In the genomic region with DNA sequence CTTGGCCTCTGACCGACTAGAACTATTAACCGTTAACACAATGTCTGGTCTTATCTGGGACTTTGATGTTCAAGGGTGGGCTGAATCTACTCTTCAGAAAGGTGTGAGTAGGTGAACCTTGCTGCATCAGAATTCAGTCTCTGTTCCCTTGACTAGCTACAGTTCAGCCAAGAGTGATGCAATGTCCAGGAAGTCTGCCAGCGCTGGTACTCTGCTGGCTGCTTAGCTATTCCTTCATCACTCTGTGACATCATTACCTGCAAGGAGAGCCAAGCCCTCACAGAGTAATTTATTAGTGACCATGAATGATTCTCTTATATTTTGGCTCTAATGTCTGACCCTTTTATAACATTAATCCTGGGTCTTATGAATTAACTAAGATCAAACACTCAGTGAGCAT, we compare ENCODE assay signal across 11 mouse cellular contexts.
DNase-seq lines count a peak whose midpoint lies in the region; ATAC-seq and TF ChIP-seq lines count a peak whose summit lies in the region.
"Had no signal": no experiment of that assay in that cellular context is flagged by ENCODE, and none has a peak within 500 bp of the region (broad histone marks: within the 10 kb centered on the region; RNA-seq: fewer than 3 reads in every experiment).

No protein-coding gene starts in this region.

- TF ChIP-seq CTCF in cerebellum, adult 2 months (IDR thresholded peaks at IDR 0.05; ENCODE audit: borderline replicate concordance, insufficient read depth, low read depth, low read length), result no peak

- no peak overlapping the region for H3K4me3 ChIP-seq in cerebellum, adult 2 months (replicated peaks; ENCODE audit: insufficient read depth, low read depth, low read length)
- H3K4me3 ChIP-seq in kidney, embryonic 16.5 days (ENCODE audit: low read length), result no peak overlapping the region
- no peak overlapping the region for H3K4me3 ChIP-seq in liver, embryonic 11.5 days (ENCODE audit: low read depth, low read length)
- H3K4me3 ChIP-seq: hindbrain, embryonic 10.5 days; limb, embryonic 15.5 days had no signal

- DNase-seq in cerebellum, adult 2 months, result peak; percentile 41 to 75
- DNase-seq in cerebellum, adult 11-12 months, result no peak
- peak; percentile 7 for DNase-seq in kidney, adult 18-20 months
- DNase-seq in adrenal gland, adult 2 months, result peak; percentile 81
- DNase-seq in layer of hippocampus, adult 8-10 months (ENCODE audit: low spot score in 2 of 2), result peak; percentile 15 to 20
- no peak for DNase-seq in liver, embryonic 11.5 days (ENCODE audit: low spot score)
- DNase-seq in embryo, embryonic 9.5 days (ENCODE audit: extremely low spot score), result no peak

- no peaks in the 10 kb centered on the region for H3K36me3 ChIP-seq in kidney, embryonic 16.5 days (ENCODE audit: insufficient read depth, low read length)
- H3K36me3 ChIP-seq in liver, embryonic 11.5 days (ENCODE audit: control insufficient read depth, insufficient read depth, low read length), result no peaks in the 10 kb centered on the region
- H3K36me3 ChIP-seq: hindbrain, embryonic 10.5 days; limb, embryonic 15.5 days had no signal

- no peaks in the 10 kb centered on the region; the same call in 1 of the 2 replicates for H3K27me3 ChIP-seq in cerebellum, adult 2 months (ENCODE audit: control insufficient read depth, insufficient read depth, low read length)
- no peaks in the 10 kb centered on the region for H3K27me3 ChIP-seq in kidney, embryonic 16.5 days (ENCODE audit: insufficient read depth, low read length)
- H3K27me3 ChIP-seq in liver, embryonic 11.5 days (replicated peaks; ENCODE audit: control insufficient read depth, insufficient read depth, low read length), result no peaks in the 10 kb centered on the region
- H3K27me3 ChIP-seq: limb, embryonic 15.5 days had no signal

- no peak overlapping the region for H3K9ac ChIP-seq in kidney, embryonic 16.5 days (replicated peaks; ENCODE audit: low read length)
- no peak overlapping the region for H3K9ac ChIP-seq in liver, embryonic 11.5 days (ENCODE audit: low read depth, low read length)
- H3K9ac ChIP-seq: limb, embryonic 15.5 days had no signal

- ATAC-seq in kidney, embryonic 16.5 days (ENCODE audit: low FRiP score, low TSS enrichment), result no peak
- ATAC-seq in liver, embryonic 11.5 days (replicated peaks; ENCODE audit: low FRiP score), result no peak
- ATAC-seq: midbrain, embryonic 16.5 days had no signal

- H3K9me3 ChIP-seq in kidney, embryonic 16.5 days (ENCODE audit: low read length), result no peaks in the 10 kb centered on the region
- no peaks in the 10 kb centered on the region for H3K9me3 ChIP-seq in liver, embryonic 11.5 days (ENCODE audit: control insufficient read depth, low read length)
- H3K9me3 ChIP-seq: hindbrain, embryonic 10.5 days; limb, embryonic 15.5 days had no signal

- no peak overlapping the region for H3K4me2 ChIP-seq in kidney, embryonic 16.5 days (replicated peaks; ENCODE audit: low read depth, low read length)
- no peak overlapping the region for H3K4me2 ChIP-seq in liver, embryonic 11.5 days
- H3K4me2 ChIP-seq: limb, embryonic 15.5 days had no signal

- H3K27ac ChIP-seq in cerebellum, adult 2 months (ENCODE audit: insufficient read depth, low read length), result no peak overlapping the region
- H3K27ac ChIP-seq in kidney, embryonic 16.5 days (ENCODE audit: low read length), result no peak overlapping the region
- no peak overlapping the region for H3K27ac ChIP-seq in liver, embryonic 11.5 days (ENCODE audit: low read depth, low read length)
- H3K27ac ChIP-seq: hindbrain, embryonic 10.5 days; limb, embryonic 15.5 days had no signal

- no peaks in the 10 kb centered on the region for H3K4me1 ChIP-seq in cerebellum, adult 2 months (ENCODE audit: control insufficient read depth, insufficient read depth, low read length)
- H3K4me1 ChIP-seq in kidney, embryonic 16.5 days (ENCODE audit: insufficient read depth, low read length), result no peaks in the 10 kb centered on the region
- no peaks in the 10 kb centered on the region for H3K4me1 ChIP-seq in liver, embryonic 11.5 days (replicated peaks; ENCODE audit: control insufficient read depth, insufficient read depth, low read length)
- H3K4me1 ChIP-seq: hindbrain, embryonic 10.5 days; limb, embryonic 15.5 days had no signal

- TF ChIP-seq POLR2A in cerebellum, adult 2 months (IDR thresholded peaks at IDR 0.05; ENCODE audit: borderline replicate concordance, insufficient read depth, low read length), result no peak

- 64% methylated on average over 3 of the region's 3 CpGs for WGBS in cerebellum, adult 2 months
- WGBS in kidney, embryonic 16.5 days, result 85% methylated on average over 3 of the region's 3 CpGs
- WGBS in liver, embryonic 11.5 days, result 78% methylated on average over 3 of the region's 3 CpGs

Comparison
In these comparisons a context has a peak if more than half of its experiments do, and no peak if none do; other contexts are left out.
1. DNase-seq: peak in cerebellum, adult 2 months (2 of 2), kidney, adult 18-20 months (single experiment), adrenal gland, adult 2 months (single experiment) and layer of hippocampus, adult 8-10 months (2 of 2); none in cerebellum, adult 11-12 months (single experiment), liver, embryonic 11.5 days (single experiment) and embryo, embryonic 9.5 days (single experiment).